Mouse (Mus musculus) stomach, embryonic 14.5 days (tissue): ENCODE results near the gene Myo1f. TPM values are rescaled to one million over a fixed set of nuclear protein-coding genes. Genes with fewer than 3 reads are reported as not detected.

Source experiments
- ATAC-seq: fragments of 200-750 bp; cut with Nextera tagmentation; 2 replicates; pipeline ENCODE4 v1.8.0; 2017; ENCODE audit warnings: low read depth, moderate TSS enrichment; ENCODE audit not compliant: insufficient number of reproducible peaks, insufficient read depth, low FRiP score
- H3K27ac ChIP-seq: fragments of 300-500 bp; sonication (generic); 2 replicates; pipeline ENCODE4 v1.5.1; 2014; ENCODE audit warnings: mild to moderate bottlenecking, low read length, moderate library complexity, mixed read lengths
- H3K27me3 ChIP-seq: fragments of 300-500 bp; sonication (generic); 2 replicates; pipeline ENCODE4 v1.6.1; 2014; ENCODE audit warnings: low read length, control low read depth, mixed read lengths; ENCODE audit not compliant: control insufficient read depth, insufficient read depth
- H3K36me3 ChIP-seq: fragments of 300-500 bp; sonication (generic); 2 replicates; pipeline ENCODE4 v1.6.1; 2014; ENCODE audit warnings: mild to moderate bottlenecking, control low read depth, low read length, moderate library complexity, mixed read lengths; ENCODE audit not compliant: control insufficient read depth, insufficient read depth
- H3K4me1 ChIP-seq: fragments of 300-500 bp; sonication (generic); 2 replicates; pipeline ENCODE4 v1.6.1; 2014; ENCODE audit warnings: low read length, control low read depth, mixed read lengths; ENCODE audit not compliant: control insufficient read depth, insufficient read depth
- H3K4me2 ChIP-seq: fragments of 300-500 bp; sonication (generic); replicated peaks from 2 replicates; pipeline ENCODE4 v1.6.1; 2014; ENCODE audit warnings: low read depth, low read length, control low read depth
- H3K4me3 ChIP-seq: fragments of 300-500 bp; sonication (generic); 2 replicates; pipeline ENCODE4 v1.5.1; 2014; ENCODE audit warnings: low read depth, low read length, control low read depth
- H3K9ac ChIP-seq: fragments of 300-500 bp; sonication (generic); replicated peaks from 2 replicates; pipeline ENCODE4 v1.6.1; 2014; ENCODE audit warnings: low read depth, mild to moderate bottlenecking, control low read depth, low read length, moderate library complexity, mixed read lengths
- H3K9me3 ChIP-seq: fragments of 300-500 bp; sonication (generic); 2 replicates; pipeline ENCODE4 v1.6.1; 2016; ENCODE audit warnings: low read depth, low read length, control low read depth; ENCODE audit not compliant: control insufficient read depth
- WGBS: fragments of 180-500 bp; shearing (Covaris S2); extraction: QIAGEN DNeasy Blood & Tissue Kit; methylation state at CpG from one replicate; pipeline ENCODE4 v1.1.7; 2014; 5-methylcytosine and 5-hydroxymethylcytosine counted together
- polyA plus RNA-seq: library from polyadenylated mRNA; unstranded; fragments of >200 nt; fragmentation: Nextera tagmentation; extraction: Ambion mirVana; gene quantifications from 2 replicates; pipeline ENCODE4 v1.2.1, GENCODE M21; 2014

The Myo1f gene
- polyA plus RNA-seq, 1 experiment from 2014 or later, result 3.5 TPM

DNA sequence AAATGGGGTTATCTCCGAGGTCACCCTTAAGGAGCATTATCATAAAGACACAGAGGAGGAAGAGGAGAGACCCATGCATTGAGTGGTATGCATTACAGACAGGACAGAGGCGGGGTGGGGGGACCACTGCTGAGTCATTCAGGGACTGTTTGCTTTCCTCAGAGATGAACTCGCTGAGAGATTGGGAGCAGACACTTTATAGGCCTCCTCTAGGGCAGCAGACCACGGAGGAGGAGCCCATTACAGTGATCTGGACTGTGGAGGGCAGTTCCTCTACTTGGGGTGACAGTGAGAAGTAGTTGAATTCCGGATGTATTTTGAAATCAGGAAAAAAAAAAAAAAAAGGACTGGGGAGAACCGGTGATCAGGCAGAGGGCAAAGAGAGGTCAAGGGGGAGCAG lies 84.2 kb downstream of the Myo1f start:
- H3K27ac ChIP-seq, result no peak overlapping the region
- H3K9me3 ChIP-seq, result no peaks in the 10 kb centered on the region
- no peaks in the 10 kb centered on the region for H3K27me3 ChIP-seq
- H3K4me2 ChIP-seq, result no peak overlapping the region
- no peak for ATAC-seq
- no peak overlapping the region for H3K9ac ChIP-seq
- WGBS, result 61% methylated on average over 6 of the region's 6 CpGs
- no peaks in the 10 kb centered on the region for H3K4me1 ChIP-seq
- no peak overlapping the region for H3K4me3 ChIP-seq
- peaks cover 17% of the 10 kb centered on the region for H3K36me3 ChIP-seq

DNA sequence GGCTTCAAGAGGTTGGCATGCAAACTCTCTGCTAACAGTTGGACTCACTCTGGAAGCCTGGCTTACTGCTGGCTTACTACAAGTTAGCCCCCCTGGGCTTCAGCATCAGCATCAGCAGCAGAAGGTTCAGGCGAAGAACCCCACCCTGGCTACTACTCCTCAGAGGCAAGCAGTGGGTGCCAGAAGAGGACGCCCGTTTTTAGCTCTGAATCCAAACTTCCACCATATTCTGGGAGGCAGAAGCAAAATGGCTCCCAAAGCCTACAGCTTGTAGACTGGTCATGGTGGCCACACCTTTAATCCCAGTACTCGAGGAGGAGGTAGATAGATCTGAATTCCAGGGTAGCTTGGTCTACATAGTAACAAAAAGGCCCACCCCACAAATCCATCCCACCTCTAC lies 88.6 kb downstream of the Myo1f start:
- Histone ChIP-seq H3K9ac (no peak overlapping the region), H3K4me2 (no peak overlapping the region), H3K4me3 (no peak overlapping the region), H3K9me3 (no peaks in the 10 kb centered on the region), H3K27me3 (no peaks in the 10 kb centered on the region), H3K36me3 (peaks cover 50% of the 10 kb centered on the region), H3K4me1 (no peaks in the 10 kb centered on the region), H3K27ac (no peak overlapping the region)
- no peak for ATAC-seq
- WGBS, result 94% methylated on average over 4 of the region's 4 CpGs

DNA sequence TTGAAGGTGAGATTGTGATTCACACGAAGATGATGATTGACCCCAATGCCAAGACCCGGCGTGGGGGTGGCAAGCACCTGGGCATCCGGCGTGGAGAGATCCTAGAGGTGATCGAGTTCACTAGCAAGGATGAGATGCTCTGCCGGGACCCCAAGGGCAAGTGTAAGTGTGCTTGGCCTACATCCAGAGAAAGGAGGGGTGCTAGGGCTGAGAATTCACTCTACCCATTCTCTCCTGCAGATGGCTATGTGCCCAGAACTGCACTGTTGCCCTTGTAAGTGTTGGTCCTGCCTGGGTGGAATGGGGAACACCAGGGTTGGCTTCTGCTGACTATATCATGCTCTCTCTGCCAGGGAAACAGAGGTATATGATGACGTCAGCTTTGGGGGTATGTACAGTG lies 89.6 kb downstream of the Myo1f start:
- H3K36me3 ChIP-seq, result peaks cover 60% of the 10 kb centered on the region
- ATAC-seq, result no peak
- no peaks in the 10 kb centered on the region for H3K27me3 ChIP-seq
- H3K9ac ChIP-seq, result no peak overlapping the region
- H3K9me3 ChIP-seq, result no peaks in the 10 kb centered on the region
- no peaks in the 10 kb centered on the region for H3K4me1 ChIP-seq
- 95% methylated on average over 8 of the region's 8 CpGs for WGBS
- H3K27ac ChIP-seq, result no peak overlapping the region
- H3K4me2 ChIP-seq, result no peak overlapping the region
- no peak overlapping the region for H3K4me3 ChIP-seq

DNA sequence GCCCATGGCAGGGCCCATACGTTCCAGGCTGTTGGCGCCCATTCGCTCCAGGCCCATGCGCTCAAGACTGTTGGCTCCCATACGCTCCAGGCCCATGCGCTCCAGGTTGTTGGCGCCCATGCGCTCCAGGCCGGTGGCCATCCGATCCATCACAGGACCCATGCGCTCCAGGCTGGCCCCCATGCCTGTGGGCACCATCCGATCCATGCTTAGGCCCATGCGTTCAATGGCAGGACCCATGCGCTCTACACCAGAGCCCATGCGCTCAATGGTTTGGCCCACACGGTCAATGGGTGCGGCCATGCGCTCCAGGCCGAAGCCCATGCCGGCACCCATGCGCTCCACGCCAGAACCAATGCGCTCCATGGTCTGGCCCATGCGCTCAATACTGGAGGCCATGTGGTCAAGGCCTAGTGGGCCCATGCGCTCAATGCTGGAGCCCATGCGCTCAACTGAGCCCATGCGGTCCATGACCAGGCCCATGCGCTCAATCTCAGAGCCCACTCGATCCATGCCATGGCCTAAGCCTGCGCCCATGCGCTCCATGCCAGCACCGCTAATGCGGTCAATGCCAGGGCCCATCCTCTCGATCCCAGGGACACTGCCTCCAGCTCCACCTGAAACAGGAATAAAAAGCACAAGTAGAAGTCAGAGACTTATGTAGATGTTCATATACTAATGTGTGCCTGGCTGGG lies 94.4 kb downstream of the Myo1f start:
- H3K9ac ChIP-seq, result no peak overlapping the region
- H3K27ac ChIP-seq, result no peak overlapping the region
- ATAC-seq, result peak; percentile 37; the same call in 1 of the 2 replicates
- whole genome bisulfite sequencing, result 97% methylated on average over 34 of the region's 34 CpGs
- no peak overlapping the region for H3K4me2 ChIP-seq
- H3K27me3 ChIP-seq, result no peaks in the 10 kb centered on the region
- H3K36me3 ChIP-seq, result peaks cover 83% of the 10 kb centered on the region
- no peak overlapping the region for H3K4me3 ChIP-seq
- H3K4me1 ChIP-seq, result no peaks in the 10 kb centered on the region
- H3K9me3 ChIP-seq, result no peaks in the 10 kb centered on the region

Other genes starting within 250 kb of the Myo1f start
- gene Zfp81, start 196.8 kb upstream of the Myo1f start, polyA plus RNA-seq, result 12.9 and 13.4 TPM in 2 replicates
- gene Zfp101, start 161.1 kb upstream of the Myo1f start, polyA plus RNA-seq, result 19.0 and 19.9 TPM in 2 replicates
- gene Actl9, start 122.8 kb upstream of the Myo1f start, polyA plus RNA-seq, result not detected in 2 replicates
- gene Adamts10, start 31.5 kb upstream of the Myo1f start, polyA plus RNA-seq, result 64.6 and 64.7 TPM in 2 replicates
- 85.5 and 98.8 TPM in 2 replicates for gene Zfp414, start 73.4 kb downstream of the Myo1f start, polyA plus RNA-seq
- gene Pram1, start 82.3 kb downstream of the Myo1f start, polyA plus RNA-seq, result 0.59 and 0.62 TPM in 2 replicates
- gene Hnrnpm, start 131.2 kb downstream of the Myo1f start, polyA plus RNA-seq, result 313 and 333 TPM in 2 replicates
- gene March2, start 163.0 kb downstream of the Myo1f start, polyA plus RNA-seq, result 42.8 and 49.3 TPM in 2 replicates
- 255 and 296 TPM in 2 replicates for gene Rab11b, start 204.8 kb downstream of the Myo1f start, polyA plus RNA-seq
- 22.5 and 25.1 TPM in 2 replicates for gene Angptl4, start 226.1 kb downstream of the Myo1f start, polyA plus RNA-seq